Mouse (Mus musculus): ENCODE measurements around the gene Arl4d. TPM values are rescaled to one million over a fixed set of nuclear protein-coding genes. Genes with fewer than 3 reads are reported as not detected.

The Arl4d gene
- total RNA-seq, 2 experiments from 2014 or later: 0.75 to 1.1 TPM

DNA sequence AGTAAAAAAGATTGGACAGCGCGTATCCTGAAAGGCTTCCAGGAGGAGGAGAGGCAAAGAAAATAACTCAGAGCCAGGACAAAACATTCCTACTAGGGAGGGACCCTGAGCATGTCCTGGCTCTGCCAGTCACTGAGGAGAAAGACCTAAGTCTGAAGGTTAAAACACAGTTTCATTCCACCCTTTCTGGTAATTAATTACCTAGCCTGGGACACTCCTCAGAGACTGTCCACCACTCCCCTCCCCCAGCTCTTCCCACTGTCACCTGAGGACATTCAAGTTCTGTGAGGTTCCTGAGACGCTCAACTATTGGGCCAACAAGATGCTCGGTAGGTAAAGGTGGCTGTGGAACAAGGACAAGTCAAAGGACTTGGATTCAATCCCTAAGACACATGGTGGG, 10.0 kb downstream of the Arl4d start:
- ATAC-seq (replicated peaks; ENCODE audit: poor library complexity): no peak

DNA sequence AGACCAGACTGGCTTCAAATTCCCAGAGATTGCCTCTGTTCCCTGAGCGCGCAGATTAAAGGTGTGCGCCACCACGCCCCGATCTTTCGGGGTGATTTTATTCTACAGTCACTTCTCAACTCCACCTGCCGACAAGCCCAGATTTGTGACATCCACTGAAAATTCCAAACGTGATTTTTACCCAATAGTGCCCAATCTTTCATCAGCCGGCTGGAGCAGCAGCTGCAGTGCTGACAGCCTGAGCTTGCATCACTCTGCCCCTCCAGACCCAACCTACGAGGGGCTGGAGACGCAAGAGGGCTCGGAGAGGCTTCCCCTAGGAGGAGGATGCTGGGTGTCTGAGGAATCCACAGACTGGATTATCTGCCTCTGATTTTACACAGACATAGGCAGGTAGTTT, 12.3 kb downstream of the Arl4d start:
- no peak for ATAC-seq (replicated peaks; ENCODE audit: poor library complexity)

DNA sequence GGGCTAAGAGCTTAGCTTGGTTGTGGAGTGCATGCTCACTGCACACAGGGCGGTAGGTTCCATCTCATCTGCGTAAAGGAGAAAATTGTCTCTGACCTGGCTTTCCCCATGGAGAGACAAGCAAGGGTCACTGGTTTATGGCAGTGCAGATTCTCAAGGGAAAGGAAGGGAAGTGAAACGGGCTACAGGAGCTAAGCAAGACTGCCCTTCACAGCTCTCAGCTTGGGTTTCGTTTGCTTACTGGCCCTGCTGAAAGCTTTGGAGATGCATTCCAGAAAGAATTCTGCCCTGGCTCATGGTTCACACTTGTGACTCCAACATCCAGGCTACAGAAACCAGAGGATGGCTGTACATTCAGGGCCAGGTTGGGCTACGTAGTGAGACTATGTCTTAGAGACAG, 13.4 kb downstream of the Arl4d start:
- ATAC-seq (replicated peaks; ENCODE audit: poor library complexity): no peak

DNA sequence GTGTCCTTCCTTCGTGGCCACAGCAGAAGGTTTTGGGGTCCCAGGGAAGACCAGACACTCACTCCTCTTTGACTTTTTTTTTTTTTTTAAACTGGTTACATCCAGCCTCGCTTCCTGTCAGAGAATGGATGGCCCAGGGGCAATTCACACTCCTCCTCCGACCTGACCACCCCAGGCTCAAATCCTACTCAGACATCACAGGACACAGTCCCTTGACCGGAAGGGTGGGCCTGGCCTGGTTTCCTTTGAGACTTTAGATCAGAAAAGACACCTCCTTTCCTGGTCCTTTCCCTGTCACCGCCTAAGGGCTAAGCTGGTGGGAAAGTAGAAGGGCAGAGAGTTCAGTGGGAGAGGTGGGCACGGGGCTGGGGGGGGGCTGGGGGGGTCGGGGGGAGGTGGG, 14.6 kb downstream of the Arl4d start:
- no peak for ATAC-seq (replicated peaks; ENCODE audit: poor library complexity)

DNA sequence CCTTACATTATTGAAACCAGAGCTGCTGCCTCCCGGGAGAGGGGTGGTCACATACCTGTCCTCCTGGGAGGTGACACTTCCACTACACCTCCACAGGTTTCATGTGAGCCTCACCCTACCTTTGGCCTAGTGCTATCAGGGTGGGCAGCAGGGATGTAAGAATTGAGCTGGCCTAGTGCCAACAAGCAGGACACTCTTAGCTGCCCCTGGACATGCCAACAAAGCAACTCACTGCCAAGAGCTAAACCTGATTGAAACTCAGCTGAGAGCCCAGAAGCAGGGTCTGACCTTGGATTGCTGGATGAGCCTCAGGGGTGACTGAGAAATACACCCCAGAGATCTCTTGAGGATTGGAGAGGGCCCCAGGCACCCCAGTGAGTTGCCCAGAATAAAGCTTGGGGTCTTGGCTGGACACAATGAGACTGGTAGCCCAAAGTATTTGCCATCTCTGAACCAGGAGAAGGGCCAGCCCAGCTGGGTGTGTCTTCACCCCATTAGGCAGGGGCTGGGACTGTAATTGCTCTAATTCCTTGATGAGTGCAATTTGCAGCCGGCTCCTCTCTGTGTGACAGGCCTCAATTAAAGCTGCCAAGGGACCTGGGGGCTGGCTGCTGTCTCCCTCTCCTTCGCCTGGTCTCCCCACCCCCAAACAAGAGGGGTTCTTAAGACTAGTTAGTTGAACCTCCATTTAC, 15.4 kb downstream of the Arl4d start:
- ATAC-seq (replicated peaks; ENCODE audit: poor library complexity): no peak

DNA sequence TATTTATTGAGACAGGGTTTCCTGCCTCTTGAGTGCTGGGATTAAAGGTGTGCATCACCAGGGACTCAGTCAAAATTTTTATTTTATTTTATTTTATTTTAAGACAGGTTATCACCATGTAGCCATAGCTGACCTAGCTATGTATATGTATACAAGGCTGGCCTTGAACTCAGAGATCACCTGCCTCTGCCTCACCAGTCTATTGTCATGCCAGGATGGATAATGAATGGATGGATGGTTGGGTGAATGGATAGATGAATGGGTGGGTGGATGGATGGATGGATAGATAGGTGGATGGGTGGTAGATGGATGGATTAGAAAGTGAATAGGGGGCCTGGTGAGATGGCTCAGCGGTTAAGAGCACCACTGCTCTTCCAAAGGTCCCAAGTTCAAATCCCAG, 16.6 kb downstream of the Arl4d start:
- no peak for ATAC-seq (replicated peaks; ENCODE audit: poor library complexity)

DNA sequence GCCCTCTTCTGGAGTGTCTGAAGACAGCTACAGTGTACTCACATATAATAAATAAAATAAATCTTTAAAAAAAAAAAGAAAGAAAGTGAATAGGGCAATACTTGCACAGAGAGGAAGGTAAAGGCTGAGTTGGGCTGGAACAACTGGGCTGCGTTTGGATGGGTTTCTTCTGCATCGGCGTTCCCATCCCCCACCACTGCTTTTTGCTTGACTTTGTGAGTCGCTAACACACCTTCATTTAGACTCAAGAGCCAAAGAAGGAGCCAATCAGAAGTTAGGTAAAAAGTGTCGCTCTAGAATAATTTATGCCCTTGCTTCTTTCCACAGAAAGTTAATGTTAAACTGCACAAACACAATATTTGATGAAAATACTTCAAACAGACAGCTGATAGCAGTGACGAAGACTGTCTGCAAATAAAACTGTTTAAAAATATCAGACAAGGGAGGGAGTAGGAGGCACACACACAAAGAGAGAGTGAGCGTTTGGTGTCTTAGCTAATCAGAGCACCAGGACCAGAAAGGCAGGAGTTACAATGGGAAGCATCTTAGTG, 17.1 kb downstream of the Arl4d start:
- no peak for ATAC-seq (replicated peaks; ENCODE audit: poor library complexity)

DNA sequence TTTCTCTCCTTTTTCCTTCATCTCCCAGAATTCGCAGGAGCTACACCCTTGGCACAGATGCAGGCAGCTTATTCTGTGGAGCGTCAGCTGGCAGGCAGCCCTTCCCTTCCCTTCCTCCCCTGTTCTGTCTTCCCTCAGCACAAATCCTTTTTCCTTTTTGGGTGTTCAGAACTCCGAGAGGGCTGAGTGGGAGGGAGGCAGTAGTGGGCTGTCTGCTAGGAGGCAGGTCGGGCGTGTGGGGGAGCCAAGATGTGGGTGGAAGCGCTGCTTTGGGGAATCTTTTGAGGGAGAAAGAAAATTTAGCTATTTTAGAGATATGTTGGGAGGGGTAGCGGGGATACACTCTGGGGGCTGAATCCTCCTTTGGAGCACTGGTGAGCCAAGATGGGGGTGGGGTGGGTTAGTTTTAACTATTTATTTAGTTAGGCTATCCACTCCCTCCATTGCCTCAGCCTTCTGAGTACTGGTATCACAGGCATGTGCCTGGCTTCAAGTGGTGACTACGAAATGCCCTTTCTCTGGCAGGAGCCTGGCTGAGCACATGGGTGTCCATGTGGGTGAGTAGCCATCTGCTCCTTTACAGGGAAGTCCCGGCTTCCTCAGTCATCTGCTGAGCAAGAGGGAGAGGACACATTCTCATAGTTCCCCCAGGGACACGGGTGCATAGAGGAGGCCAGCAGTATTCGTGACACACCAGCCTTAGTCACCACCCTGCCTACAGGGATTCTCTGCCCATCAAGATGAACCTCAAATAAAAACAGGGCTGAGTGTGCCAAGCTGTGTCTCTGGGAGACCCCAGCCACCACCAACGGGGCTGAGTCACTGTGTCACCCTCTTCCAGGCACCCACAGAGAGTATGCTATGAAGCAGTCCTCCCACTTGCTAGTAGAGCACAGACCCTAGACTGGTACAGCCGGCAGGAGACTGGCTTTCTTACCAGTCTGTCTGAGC, 22.3 kb downstream of the Arl4d start:
- no peak for ATAC-seq (replicated peaks; ENCODE audit: poor library complexity)

DNA sequence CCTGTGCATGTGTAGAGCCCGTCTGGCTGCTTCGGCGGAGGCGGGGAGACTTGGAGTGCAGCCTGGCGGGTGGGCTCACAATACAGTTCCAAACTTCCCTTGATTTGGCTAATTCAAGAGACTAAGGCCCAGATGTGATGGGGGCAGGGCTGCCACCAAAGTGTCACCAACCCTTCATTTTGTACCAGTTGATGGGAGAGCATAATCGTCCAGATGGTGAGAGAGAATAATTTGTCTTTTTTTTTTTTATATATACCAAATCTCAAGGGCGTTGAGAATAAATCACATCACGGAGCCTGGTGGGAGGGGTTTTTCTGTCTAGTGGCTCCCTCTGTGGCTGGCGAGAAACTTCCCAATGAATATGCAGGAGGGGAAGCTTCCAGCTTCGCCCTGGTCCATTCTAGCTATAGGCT, 24.4 kb downstream of the Arl4d start:
- ATAC-seq (replicated peaks; ENCODE audit: poor library complexity): no peak

DNA sequence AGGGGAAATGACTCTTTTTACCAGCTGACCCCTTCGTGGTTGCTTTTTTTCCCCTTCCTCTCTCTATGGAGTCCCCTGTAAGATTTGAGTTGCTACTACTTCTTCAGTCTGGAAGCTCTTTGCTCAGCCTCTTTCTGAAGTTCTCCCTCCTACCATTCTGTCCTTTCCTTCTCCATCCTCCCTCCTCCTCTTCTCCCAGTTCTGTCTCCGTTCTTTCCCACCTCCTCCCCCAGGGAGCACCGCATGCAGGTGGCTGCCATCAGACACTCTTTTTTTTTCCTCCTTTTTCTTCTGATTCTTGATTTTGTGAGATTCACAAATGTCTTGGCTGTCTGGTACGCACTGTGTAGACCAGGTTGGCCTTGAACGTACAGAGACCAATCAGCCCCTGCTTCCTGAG, 25.0 kb downstream of the Arl4d start:
- ATAC-seq (replicated peaks; ENCODE audit: poor library complexity): no peak

DNA sequence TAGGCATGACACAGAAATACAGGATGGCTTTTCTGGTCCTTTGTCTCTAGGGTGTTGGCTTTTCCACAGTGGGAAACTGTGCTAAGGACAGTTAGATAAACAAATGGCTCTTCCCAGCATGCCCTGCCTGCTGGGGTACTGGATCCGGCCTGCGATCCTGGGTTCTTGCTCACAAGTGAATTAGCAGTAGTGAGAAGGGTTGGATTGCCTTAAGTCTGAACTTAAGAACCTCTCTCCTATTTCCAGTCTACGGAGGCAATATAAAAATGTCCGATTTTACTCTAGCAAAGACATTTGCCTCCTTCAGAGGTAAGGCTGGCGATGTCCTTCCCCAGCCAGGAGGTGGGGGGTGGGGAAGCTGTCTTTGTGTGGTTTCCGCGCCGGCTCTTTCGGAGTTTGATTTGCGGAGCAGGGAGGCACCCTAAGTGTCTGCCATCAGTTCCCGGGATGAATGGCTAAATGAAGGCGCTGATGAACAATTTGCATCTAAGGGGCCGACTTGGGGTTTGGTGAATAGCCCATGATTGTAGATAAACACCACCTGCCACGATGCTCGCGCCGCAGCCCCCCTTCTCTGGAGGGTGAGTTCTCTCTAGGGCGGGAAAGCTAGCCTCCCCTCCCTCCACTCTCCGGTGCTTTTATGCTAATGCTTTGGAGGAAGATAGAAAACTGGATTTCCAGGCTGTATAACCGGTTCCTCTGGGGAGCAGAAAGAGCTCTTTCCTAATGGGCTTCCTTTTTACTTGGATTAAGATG, 30.7 kb downstream of the Arl4d start:
- no peak for ATAC-seq (replicated peaks; ENCODE audit: poor library complexity)

DNA sequence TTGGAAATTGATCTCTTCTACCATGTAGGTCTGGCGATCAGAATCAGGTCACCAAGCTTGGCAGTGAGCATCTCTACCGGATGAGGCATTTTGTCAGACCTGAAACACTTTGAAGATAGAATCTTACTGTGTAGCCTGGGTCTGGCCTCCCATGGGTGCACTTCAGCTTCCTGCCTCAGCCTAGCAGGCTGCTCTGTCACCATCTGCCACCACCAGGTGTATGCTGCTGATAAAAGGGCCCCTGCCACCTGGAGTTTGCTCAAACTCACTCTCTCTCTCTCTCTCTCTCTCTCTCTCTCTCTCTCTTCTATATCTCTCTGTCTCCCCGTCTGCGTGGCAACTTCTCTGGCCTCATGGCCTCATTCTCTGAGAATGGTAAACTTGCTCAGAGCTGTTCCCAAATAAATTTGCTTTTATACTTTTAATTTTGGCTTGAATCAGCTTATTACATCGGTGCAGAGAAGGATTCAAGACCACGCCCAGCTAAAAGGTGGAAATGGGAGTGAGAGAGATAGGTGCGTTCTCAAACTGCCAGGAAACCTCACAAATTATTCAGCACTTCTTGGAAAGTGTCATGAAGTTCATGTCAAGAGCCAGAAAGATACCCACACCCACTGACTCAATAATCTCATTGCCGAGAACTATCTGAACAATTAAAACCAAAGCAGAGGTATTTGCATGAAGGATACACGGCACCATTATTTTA, 32.0 kb downstream of the Arl4d start:
- ATAC-seq (replicated peaks; ENCODE audit: poor library complexity): peak; percentile 84

DNA sequence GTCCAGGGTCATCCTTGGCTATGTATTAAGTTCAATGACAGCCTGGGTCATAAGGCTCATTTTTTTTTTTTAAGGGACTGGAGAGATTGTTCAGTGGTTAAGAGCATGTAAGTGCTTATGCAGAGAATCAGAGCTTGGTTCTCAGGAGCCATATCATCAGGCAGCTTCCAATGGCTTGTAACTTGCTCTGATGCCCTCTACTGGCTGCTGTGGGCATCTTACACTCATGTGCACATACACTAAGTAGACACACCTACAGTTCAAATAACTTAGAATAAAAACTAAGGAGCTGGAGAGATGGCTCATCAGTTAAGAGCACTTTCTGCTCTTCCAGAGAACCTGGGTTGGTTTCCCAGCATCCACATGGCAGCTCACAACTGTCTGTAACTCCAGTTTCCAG, 32.8 kb downstream of the Arl4d start:
- ATAC-seq (replicated peaks; ENCODE audit: poor library complexity): no peak

DNA sequence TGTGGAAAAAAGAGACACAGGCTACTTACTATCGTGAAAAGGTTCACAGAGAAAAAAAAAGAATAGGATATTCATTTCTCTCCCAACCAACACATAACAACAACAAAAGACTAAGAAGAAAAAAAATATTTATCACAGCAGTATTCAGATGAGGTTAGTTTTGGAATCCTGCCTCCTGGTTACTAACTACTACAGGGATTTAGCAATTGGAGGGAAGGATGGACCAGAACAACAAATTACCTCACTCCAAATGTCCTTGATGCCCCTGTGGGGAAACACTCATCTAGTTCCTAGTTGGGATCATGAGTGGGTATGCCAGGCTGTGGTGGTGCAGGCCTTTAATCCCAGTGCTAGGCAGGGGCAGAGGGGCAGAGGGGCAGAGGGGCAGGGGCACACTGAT, 34.2 kb downstream of the Arl4d start:
- ATAC-seq (replicated peaks; ENCODE audit: poor library complexity): no peak

DNA sequence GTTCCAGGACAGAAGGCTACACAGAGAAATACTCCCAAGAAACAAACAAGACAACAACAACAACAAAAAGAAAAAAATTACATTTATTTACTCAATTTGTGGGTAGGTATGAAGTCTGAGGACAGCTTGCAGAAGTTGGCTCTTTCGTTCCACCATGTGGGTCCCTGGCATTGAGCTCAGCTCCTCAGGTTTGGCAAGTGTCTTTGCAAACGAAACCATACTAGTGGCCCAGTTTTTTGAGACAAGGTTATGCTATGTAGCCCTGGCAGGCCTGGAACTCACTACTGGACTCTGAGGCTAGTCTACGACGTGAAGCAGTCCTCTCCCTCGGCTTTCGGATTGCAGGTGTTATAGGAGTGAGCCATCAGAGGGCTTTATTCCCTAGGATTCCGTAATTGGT, 34.6 kb downstream of the Arl4d start:
- ATAC-seq (replicated peaks; ENCODE audit: poor library complexity): no peak

DNA sequence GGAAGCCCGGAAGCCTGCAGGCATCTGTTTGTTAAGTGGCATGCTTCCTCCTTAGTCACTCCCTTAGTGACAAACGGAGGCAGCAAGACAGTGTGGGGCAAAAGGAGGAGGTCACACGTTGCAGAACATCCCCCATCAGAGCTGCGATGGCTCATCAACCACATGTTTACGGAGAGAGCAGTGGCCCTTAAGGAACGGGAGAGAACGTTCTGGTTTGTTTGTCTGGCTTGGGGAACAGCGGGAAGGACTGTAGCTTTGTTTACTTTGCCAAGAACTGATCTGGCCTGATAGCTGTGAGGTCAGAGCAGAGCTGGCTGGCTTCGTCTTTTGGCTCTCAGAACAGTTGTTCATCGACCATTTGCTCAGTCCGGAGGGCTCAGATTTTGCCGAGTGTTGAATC, 35.1 kb downstream of the Arl4d start:
- no peak for ATAC-seq (replicated peaks; ENCODE audit: poor library complexity)

DNA sequence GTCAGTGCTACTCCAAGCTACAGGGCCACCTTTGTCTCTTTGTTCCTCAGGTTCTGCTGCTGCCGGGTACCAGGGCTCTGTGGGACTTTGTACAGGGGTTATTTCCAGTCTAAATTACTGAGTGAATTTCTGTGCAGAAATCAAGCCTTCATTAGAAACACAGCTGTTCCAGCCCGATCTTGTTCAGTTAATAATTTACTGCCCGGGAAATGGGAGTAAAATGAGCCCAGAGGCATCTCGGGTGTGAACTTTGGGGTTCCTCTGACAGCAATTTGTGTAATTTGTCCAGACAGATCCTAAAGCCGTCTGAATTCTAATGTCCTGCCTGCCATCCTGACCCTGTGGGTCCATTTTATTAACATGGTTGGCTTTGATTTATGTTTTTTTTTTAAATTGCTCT, 38.7 kb downstream of the Arl4d start:
- ATAC-seq (replicated peaks; ENCODE audit: poor library complexity): no peak

DNA sequence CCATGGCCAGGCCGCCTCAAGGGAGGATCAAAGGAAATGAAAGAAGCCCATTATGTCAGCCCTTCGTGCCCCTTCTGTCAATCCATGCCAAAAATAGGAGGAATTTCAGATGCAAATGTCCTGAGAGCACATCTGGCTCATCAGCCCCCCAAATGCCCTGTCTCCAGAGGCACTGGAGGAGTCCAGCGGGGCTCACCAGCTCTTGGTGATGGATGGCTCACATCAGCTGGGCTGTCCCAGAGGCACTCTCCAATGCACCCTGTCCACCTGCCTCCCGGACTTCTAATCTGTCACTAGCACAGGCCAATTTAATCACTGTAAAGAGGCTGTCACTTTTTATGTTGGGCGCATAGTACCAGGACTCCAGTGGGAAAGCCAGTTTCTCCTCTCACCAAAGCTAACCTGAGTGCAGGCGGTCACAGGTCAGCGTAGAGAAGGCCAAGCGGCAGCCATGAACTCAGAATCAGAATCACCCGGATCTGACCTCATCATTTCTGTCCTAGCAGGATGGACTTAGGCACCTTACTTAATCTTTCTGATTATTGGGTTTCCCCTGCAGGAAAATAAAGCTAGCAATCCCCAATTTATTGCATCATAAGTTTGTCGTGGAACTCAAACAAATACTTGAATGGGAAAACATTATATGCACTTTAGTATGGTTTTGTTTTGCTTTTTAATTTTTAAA, 41.6 kb downstream of the Arl4d start:
- ATAC-seq (replicated peaks; ENCODE audit: poor library complexity): no peak

DNA sequence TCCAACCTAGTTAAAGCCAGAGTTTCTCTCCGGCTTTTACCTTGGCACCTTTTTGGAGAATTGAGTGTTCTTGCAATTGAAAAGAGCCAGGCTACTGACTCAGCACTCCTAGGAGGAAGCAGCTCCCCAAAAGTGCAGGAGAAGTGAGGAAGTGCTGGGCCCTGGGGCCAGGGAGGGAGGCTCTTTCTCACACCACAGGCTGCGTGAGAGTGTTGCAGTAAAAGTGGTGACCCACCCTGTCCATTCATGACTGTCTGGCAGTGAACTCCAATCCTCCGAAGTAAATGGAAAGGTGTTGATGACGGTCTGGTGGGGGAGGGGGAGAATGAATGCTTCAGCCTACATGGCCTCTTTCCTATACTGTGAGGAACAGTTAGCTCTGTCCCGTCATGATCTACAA, 43.1 kb downstream of the Arl4d start:
- ATAC-seq (replicated peaks; ENCODE audit: poor library complexity): peak; percentile 52; the same call in 1 of the 2 replicates

DNA sequence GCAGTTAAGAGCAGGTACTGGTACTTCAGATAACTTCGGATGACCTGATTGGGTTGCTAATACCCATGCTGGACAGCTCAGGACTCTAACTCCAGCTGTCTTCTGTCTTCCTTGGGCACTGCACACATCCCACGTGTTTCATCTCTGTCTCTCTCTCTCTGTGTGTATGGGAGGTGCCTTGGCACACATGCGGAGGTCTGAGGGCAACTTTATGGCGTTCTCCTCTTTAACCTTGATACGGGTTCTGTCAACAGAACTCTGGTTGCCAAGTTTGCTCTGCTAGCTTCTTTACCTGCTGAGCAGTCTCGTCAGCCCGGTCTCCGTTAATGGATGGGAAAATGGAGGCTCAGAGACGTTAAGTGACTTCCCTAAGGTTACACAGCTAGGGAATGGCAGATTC, 47.5 kb downstream of the Arl4d start:
- ATAC-seq (replicated peaks; ENCODE audit: poor library complexity): no peak
